Mouse (Mus musculus) brain, embryonic 14.5 days (tissue): ENCODE measurements at regions not wholly inside any gene's neighbourhood (a gene's known extent, or its start where the extent isn't known, plus 50 kb on each side); places are given as distances from the start of the nearest gene placed in this dataset.

Experiments used
- CTCF ChIP-seq: fragments of 200-500 bp; IDR thresholded peaks from 2 replicates; pipeline ENCODE4 v1.5.1; 2012; ENCODE audit warnings: inconsistent platforms, mild to moderate bottlenecking, moderate library complexity, borderline replicate concordance; ENCODE audit not compliant: insufficient read depth, insufficient read length; ENCODE audit errors: extremely low read depth
- POLR2A ChIP-seq: fragments of 200-500 bp; IDR thresholded peaks from 2 replicates; pipeline ENCODE4 v1.6.1; 2012; ENCODE audit warnings: mild to moderate bottlenecking, inconsistent platforms, borderline replicate concordance; ENCODE audit not compliant: poor library complexity, insufficient read depth, insufficient read length, severe bottlenecking; ENCODE audit errors: extremely low read depth

GRCm38 (mm10) chr2:148503143-148503854 lies 59.9 kb upstream of the Cd93 start:
- TF ChIP-seq CTCF (no peak), POLR2A (no peak)
